Mouse (Mus musculus) embryonic fibroblast, embryonic 13.5 days (primary cell): ENCODE results near the gene Pigl.

Experiments
- CTCF ChIP-seq: IDR thresholded peaks from 2 replicates; pipeline ENCODE4 v1.5.1; 2011; ENCODE audit warnings: mild to moderate bottlenecking, control low read depth, low read length, moderate library complexity, borderline replicate concordance; ENCODE audit not compliant: insufficient read depth
- POLR2A ChIP-seq: IDR thresholded peaks from 2 replicates; pipeline ENCODE4 v1.6.1; 2011; ENCODE audit warnings: low read depth, mild to moderate bottlenecking, control low read depth, low read length, moderate library complexity

DNA sequence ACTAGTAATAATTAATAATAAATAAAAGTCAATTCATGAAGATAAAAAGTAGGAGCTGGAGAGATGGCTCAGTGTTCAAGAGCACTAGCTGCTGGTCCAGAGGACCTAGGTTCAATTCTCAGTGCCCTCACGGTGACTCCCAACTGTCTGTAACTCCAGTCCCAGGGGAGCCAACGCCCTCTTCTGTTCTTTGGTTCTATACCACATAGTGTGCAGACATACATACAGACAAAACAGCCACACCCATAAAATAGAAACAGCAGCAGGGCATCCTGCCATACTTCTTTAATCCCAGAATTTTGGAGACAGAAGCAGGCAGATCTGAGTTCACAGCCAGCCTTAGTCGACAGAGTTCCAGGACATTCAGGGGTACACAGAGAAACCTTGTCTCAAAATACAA, 85.7 kb downstream of the Pigl start:
- TF ChIP-seq CTCF, result no peak
- no peak for TF ChIP-seq POLR2A
